Mouse (Mus musculus) cerebellum, adult 2 months (tissue): Measurements from ENCODE around the gene Fam71e1.

Experiments
- CTCF ChIP-seq: fragments of 200-500 bp; IDR thresholded peaks from 2 replicates; pipeline ENCODE4 v1.5.1; 2011; ENCODE audit warnings: low read depth, mild to moderate bottlenecking, control low read depth, low read length, moderate library complexity, borderline replicate concordance; ENCODE audit not compliant: insufficient read depth
- POLR2A ChIP-seq: fragments of 200-500 bp; IDR thresholded peaks from 2 replicates; pipeline ENCODE4 v1.6.1; 2011; ENCODE audit warnings: low read length, control low read depth, borderline replicate concordance; ENCODE audit not compliant: insufficient read depth

GRCm38 (mm10) chr7:44537009-44537408, 40.6 kb downstream of the Fam71e1 start:
- TF ChIP-seq CTCF, result no peak
- no peak for TF ChIP-seq POLR2A
